Mouse (Mus musculus) stomach, postnatal 0 days (tissue): Measurements from ENCODE around the gene Trem1. TPM values are rescaled to one million over a fixed set of nuclear protein-coding genes. Genes with fewer than 3 reads are reported as not detected.

Experiments used
- ATAC-seq: fragments of 200-750 bp; cut with Nextera tagmentation; 2 replicates; pipeline ENCODE4 v1.8.0; 2017; ENCODE audit not compliant: low FRiP score, low TSS enrichment
- DNase-seq: peaks from one replicate; pipeline ENCODE4 v3.0.0-alpha.2; 2016; ENCODE audit warnings: low spot score
- H3K27ac ChIP-seq: fragments of 300-500 bp; sonication (generic); replicated peaks from 2 replicates; pipeline ENCODE4 v1.5.1; 2014; ENCODE audit warnings: mild to moderate bottlenecking, control low read depth
- H3K27me3 ChIP-seq: fragments of 300-500 bp; sonication (generic); 2 replicates; pipeline ENCODE4 v1.6.1; 2014; ENCODE audit warnings: low read length; ENCODE audit not compliant: control insufficient read depth, insufficient read depth
- H3K36me3 ChIP-seq: fragments of 300-500 bp; sonication (generic); 2 replicates; pipeline ENCODE4 v1.6.1; 2014; ENCODE audit warnings: low read length, mixed read lengths; ENCODE audit not compliant: control insufficient read depth, insufficient read depth
- H3K4me1 ChIP-seq: fragments of 300-500 bp; sonication (generic); replicated peaks from 2 replicates; pipeline ENCODE4 v1.6.1; 2014; ENCODE audit warnings: antibody characterized with exemption; ENCODE audit not compliant: control insufficient read depth, insufficient read depth
- H3K4me2 ChIP-seq: fragments of 300-500 bp; sonication (generic); replicated peaks from 2 replicates; pipeline ENCODE4 v1.6.1; 2014; ENCODE audit warnings: low read depth, mild to moderate bottlenecking, control low read depth, moderate library complexity
- H3K4me3 ChIP-seq: fragments of 300-500 bp; sonication (generic); 2 replicates; pipeline ENCODE4 v1.5.1; 2014; ENCODE audit warnings: low read depth, low read length, control low read depth
- H3K9ac ChIP-seq: fragments of 300-500 bp; sonication (generic); 2 replicates; pipeline ENCODE4 v1.6.1; 2014; ENCODE audit warnings: mild to moderate bottlenecking, low read length, control low read depth, mixed read lengths
- H3K9me3 ChIP-seq: fragments of 300-500 bp; sonication (generic); 2 replicates; pipeline ENCODE4 v1.6.1; 2016; ENCODE audit warnings: low read length; ENCODE audit not compliant: control insufficient read depth
- CTCF ChIP-seq: IDR thresholded peaks from 2 replicates; pipeline ENCODE4 v1.5.1; 2016; ENCODE audit warnings: antibody characterized with exemption, low read depth, mild to moderate bottlenecking, moderate library complexity
- EP300 ChIP-seq: optimal IDR thresholded peaks from 2 replicates; pipeline ENCODE3; 2016; ENCODE audit warnings: antibody characterized with exemption
- WGBS: fragments of 180-500 bp; shearing (Covaris S2); extraction: QIAGEN DNeasy Blood & Tissue Kit; methylation state at CpG from one replicate; pipeline ENCODE4 v1.1.7; 2014; 5-methylcytosine and 5-hydroxymethylcytosine counted together
- polyA plus RNA-seq: library from polyadenylated mRNA; unstranded; fragments of >200 nt; fragmentation: Nextera tagmentation; extraction: Ambion mirVana; gene quantifications from 2 replicates; pipeline ENCODE4 v1.2.1, GENCODE M21; 2015

Trem1 gene
- 0.05 TPM in 1 of 2 replicates, not detected in the other for polyA plus RNA-seq

- TF ChIP-seq EP300 (no peak), CTCF (no peak)
- DNase-seq (no peak), ATAC-seq (no peak)
- Histone ChIP-seq H3K4me3 (no peak within 1 kb of the TSS), H3K9ac (no peak within 1 kb of the TSS), H3K4me1 (no peaks in the 10 kb centered on the region), H3K4me2 (no peak within 1 kb of the TSS), H3K9me3 (no peaks in the 10 kb centered on the region), H3K36me3 (no peaks in the 10 kb centered on the region), H3K27ac (no peak within 1 kb of the TSS), H3K27me3 (no peaks in the 10 kb centered on the region)
- whole genome bisulfite sequencing: 84% methylated on average over 6 of the region's 6 CpGs
Observed at GRCm38 (mm10) chr17:48232518-48232917, at the start of gene Trem1. Trem1 (plus strand) TSS chr17:48232768.

DNA sequence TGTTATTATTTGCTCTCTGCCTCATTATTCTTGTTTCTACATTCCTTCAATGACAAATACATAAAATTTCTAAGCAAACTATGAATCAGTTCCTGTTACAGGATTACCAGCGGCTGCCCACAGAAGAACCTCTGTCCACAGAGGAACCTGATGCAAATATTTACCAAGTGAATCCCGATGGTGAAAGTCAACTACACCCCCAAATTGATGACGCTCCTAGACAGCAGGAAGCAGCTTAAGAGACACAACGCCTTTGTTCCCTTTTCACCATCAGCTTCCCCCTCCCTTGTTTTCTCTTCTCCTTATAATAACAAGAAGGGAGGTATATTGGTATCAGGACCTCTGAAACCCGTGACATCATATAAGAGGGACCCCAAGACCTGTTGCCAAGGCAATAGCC lies 47.3 kb upstream of the Trem1 start:
- ATAC-seq: no peak
- TF ChIP-seq EP300: no peak
- Histone ChIP-seq H3K27ac (no peak overlapping the region), H3K27me3 (no peaks in the 10 kb centered on the region), H3K4me2 (no peak overlapping the region), H3K4me1 (no peaks in the 10 kb centered on the region), H3K36me3 (no peaks in the 10 kb centered on the region), H3K9me3 (no peaks in the 10 kb centered on the region), H3K4me3 (no peak overlapping the region), H3K9ac (no peak overlapping the region)
- no peak for DNase-seq
- 45% methylated on average over 5 of the region's 5 CpGs for WGBS

DNA sequence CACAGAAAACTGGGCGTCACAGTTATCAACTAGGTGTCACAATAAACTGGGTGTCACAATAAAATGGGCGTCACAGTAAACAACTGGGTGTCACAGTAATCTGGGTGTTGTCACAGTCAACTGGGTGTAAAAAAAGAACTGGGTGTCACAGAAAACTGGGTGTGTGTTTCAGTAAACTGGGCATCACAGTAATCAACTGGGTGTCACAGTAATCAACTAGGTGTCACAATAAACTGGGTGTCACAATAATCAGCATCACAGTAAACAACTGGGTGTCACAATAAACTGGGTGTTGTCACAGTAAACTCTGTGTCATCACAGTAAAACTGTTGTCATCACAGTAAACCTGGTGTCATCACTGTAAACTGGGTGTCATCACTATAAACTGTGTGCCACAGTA lies 40.2 kb upstream of the Trem1 start:
- no peaks in the 10 kb centered on the region for H3K4me1 ChIP-seq
- ATAC-seq: no peak
- no peak overlapping the region for H3K27ac ChIP-seq
- H3K4me3 ChIP-seq: no peak overlapping the region
- H3K9ac ChIP-seq: no peak overlapping the region
- no peak for DNase-seq
- TF ChIP-seq EP300 (no peak), CTCF (no peak)
- no peaks in the 10 kb centered on the region for H3K36me3 ChIP-seq
- H3K9me3 ChIP-seq: no peaks in the 10 kb centered on the region
- no peaks in the 10 kb centered on the region for H3K27me3 ChIP-seq
- WGBS: 60% methylated on average over 2 of the region's 2 CpGs
- no peak overlapping the region for H3K4me2 ChIP-seq

- ATAC-seq (no peak), DNase-seq (no peak)
- Histone ChIP-seq H3K9me3 (0 out of 2 replicates have a peak, but pooled peaks cover 2% of the 10 kb centered on the region), H3K27me3 (no peaks in the 10 kb centered on the region), H3K4me1 (no peaks in the 10 kb centered on the region), H3K4me2 (no peak overlapping the region), H3K36me3 (no peaks in the 10 kb centered on the region), H3K4me3 (no peak overlapping the region), H3K9ac (no peak overlapping the region), H3K27ac (no peak overlapping the region)
- no peak for TF ChIP-seq CTCF
- TF ChIP-seq EP300: no peak
- 94% methylated on average over 12 of the region's 12 CpGs for WGBS
Observed at GRCm38 (mm10) chr17:48203086-48203485, 29.5 kb upstream of the Trem1 start.

- no peak overlapping the region for H3K27ac ChIP-seq
- TF ChIP-seq EP300: no peak
- TF ChIP-seq CTCF: no peak
- ATAC-seq: no peak
- H3K4me3 ChIP-seq: no peak overlapping the region
- H3K4me1 ChIP-seq: no peaks in the 10 kb centered on the region
- H3K27me3 ChIP-seq: no peaks in the 10 kb centered on the region
- H3K9me3 ChIP-seq: no peaks in the 10 kb centered on the region
- no peak for DNase-seq
- no peaks in the 10 kb centered on the region for H3K36me3 ChIP-seq
- H3K4me2 ChIP-seq: no peak overlapping the region
- WGBS: 95% methylated on average over 12 of the region's 12 CpGs
- no peak overlapping the region for H3K9ac ChIP-seq
Observed at GRCm38 (mm10) chr17:48212596-48212995, 20.0 kb upstream of the Trem1 start.

DNA sequence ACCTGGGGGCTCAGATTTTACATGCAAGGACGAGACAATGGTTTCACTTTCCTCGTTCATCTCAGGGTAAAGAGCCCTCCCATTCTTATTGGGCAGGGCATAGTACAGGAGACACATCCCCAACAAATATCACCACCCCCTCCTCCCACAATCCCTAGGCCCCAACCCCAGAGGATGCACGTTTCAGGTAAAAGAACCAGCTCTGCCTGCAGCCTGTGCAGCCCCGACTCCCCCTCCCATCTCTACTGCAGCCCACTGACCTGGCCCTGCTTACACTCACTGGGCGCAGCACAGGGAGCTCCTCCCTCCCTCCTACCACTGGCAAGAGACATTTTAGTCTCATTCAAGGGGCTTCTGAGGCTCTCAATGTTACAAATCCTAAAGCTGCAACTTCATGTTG lies 19.1 kb upstream of the Trem1 start:
- WGBS: 60% methylated on average over 5 of the region's 5 CpGs
- H3K9ac ChIP-seq: no peak overlapping the region
- ATAC-seq: no peak

More for the DNA sequence above, 19.1 kb upstream of the Trem1 start:
- Histone ChIP-seq H3K4me3 (no peak overlapping the region), H3K4me2 (no peak overlapping the region), H3K27me3 (no peaks in the 10 kb centered on the region), H3K4me1 (no peaks in the 10 kb centered on the region), H3K27ac (no peak overlapping the region), H3K36me3 (no peaks in the 10 kb centered on the region), H3K9me3 (no peaks in the 10 kb centered on the region)
- no peak for DNase-seq
- TF ChIP-seq EP300: no peak
